Mouse (Mus musculus): ENCODE data around the gene Hephl1.
"Not testable (repeated sequence)": the region's sequence is repeated elsewhere in the genome, so short reads cannot be mapped to it uniquely, and the experiment has no call there.

Hephl1 gene

DNA sequence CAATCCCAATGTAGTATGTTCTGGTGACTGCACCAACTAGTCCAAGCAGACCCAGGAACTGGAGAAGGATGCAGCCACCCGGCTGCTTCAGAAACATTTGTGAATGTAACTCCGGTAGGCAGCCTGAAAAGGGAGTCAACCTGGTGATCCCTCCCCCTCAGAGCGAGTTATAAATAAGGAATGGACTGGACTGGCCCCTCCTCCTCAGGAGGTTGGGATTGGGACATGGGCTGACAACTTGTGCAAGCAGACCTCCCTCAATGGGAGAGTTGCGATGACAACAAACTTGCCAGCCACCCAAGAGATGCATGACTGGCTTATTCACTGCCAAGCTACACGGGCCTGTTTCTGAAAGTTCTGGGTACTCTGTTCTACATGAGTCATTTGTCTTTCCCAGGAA, at the start of gene Hephl1:
TSS of gene Hephl1 (minus strand) at position 101 of the 400 bp plus-strand sequence.
- no peak for DNase-seq

DNA sequence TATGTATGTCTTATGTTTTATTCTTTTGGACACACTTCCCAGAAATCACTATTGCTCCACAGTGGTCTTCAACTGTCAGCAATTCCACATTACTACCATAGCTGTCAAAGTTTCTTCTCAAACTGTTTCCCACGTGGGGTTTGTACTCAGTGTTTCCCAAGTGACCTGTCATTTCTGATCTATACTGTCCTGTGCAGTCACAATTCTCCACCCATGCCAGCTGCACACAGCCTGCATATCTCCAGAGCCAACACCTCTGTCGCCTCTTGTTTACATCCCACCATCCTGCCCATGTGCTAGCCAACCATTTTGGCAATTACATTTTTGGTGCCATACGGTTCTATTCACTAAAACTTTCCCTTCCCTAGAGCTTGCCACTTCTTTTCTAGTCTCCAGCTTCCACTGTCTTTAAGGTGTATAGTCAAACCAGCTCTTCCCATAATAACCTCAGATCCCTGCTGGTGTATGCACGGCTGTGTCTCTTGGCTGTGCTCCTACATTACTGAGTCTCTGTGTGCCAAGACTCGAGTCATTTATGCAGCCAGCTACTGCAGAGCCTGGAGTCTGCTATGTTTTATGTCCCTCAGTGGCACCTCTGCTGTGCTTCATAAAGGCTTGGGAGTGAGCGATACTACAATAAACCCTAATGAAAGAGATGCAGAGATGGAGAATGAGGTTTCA, 37.5 kb upstream of the Hephl1 start:
- no peak for DNase-seq

DNA sequence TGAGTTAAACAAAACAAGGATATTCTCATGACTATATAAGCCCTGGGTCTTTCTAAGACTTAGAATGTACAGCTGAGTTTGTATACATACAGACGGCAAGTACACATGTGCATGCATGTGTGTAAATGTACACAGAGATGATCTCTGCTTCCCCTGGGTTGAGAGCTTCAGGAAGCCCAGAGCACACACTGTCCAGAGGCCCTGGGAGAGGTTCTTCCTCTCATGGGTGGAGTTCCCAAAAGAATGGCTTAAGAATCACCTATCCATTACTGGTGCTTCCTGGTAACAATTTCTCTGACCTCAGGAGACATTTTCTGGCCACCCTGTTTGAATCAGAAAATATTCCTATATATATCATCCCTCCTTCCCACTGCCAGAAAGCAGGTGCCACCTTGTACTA, 28.6 kb upstream of the Hephl1 start:
- no peak for DNase-seq

DNA sequence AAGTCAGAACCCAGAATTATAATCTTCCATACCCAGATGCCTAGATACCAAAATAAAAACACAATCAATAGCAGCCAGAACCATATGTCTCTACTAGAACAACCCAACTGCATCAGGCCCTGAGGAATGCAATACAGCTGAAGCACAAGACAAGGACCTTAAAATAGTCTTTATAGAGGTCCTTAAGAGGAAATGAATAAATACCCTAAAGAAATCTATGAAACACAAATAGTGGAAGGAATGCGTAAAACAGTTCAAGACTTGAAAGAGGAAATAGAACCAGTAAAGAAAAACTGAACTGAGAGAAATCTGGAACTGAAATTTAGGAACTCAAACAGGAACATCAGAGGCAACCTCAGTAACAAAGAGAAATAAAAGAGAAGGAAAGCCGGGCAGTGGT, 14.0 kb upstream of the Hephl1 start:
- no peak for DNase-seq

DNA sequence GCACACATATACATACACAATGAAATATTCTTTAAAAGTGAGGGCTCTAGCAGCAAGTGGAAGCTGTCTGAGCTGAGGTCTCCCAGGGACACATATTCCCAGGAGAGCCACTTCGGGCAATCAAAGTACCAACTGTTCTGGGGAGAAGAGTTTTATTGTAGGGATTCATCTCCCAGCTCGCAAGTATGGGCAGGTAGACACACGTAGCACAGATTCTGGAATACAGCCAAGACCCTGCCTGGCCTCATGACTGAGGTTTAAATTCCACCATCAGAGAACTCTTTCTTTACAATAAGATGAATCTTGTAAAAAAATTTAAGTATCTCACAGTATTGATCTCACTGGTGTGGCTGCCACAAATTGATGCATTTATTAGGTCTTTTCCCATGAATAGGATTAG, 10.5 kb upstream of the Hephl1 start:
- no peak for DNase-seq

DNA sequence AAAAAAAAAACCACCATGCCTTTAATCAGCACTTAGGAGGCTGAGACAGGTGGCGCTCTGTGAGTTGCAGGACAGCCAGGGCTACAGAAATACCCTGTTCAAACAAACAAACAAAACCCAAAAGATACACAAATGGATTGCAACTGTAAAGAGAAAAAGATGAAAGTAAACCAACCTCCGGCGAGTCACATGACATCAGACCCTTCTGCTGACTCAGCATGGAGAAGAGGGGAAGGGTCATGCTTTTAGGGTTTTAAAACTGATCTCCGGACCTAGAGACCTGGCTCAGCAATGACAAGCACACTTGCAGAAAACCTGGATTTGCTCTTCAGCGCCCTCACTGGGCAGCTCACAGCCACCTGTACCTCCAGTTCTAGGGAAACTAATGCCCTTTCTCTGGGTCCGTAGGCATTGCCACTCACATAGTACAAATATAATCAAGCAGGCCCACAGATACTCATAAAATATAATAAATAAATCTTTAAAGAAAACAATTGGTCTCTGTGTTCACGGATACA, 9.0 kb upstream of the Hephl1 start:
- no peak for DNase-seq

DNA sequence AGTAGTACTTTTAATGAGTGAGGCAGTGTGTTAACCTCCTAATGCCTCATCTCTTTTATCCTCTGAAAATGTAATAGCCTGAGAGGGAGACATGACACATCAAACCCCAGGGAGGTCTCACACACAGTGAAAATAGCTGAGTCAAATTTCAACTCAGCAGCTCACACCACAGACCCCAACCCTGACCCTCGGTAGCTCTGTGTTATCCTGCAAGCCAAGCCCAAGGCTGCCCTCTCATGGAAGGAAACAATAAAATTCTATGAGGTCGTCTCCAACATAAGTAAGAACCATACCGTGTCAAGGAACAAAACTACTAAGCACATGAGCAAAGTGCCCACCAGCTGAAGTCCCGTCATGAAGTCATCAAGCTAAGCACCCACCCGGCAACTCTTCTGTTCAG, 8.3 kb upstream of the Hephl1 start:
- no peak for DNase-seq

DNA sequence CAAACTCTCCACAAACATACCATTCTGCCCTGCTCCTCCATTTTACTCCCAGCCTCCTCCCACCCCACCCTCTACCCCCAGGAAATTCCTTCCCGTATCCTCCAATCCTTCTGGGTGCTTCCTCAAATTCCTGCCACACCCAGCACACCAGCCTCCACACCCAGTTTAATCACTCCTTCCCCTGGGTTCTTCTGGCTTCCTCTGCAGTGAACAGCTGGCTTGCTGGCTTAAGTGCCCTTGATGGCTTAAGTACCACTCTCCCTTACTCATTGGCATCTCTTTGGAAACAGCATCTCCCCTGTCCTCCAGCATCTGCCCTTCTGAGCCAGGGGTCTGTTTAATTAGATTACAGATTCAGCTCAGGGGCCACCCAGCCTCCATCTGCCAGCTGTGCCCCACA, 7.6 kb upstream of the Hephl1 start:
- DNase-seq, result no peak

DNA sequence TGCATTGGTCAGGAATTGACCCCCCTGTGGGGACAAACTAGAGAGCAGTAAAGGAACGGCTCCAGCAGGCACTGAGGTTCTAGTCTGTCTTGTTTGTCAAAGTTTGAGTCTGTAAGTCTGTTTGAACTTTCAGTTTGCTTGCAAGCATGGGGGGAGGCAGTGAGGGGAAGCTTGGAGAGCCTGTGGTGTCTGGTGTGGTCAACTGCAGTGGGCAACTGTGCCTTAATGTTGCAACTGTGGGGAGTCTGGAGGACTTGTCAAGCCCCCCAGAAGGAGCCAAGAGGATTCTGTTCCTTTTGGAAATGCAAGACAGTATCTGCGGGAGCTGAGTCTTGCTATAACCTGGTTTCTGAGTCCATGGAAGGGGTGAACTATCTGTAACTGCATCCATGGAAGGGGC, 4.3 kb upstream of the Hephl1 start:
- no peak for DNase-seq

DNA sequence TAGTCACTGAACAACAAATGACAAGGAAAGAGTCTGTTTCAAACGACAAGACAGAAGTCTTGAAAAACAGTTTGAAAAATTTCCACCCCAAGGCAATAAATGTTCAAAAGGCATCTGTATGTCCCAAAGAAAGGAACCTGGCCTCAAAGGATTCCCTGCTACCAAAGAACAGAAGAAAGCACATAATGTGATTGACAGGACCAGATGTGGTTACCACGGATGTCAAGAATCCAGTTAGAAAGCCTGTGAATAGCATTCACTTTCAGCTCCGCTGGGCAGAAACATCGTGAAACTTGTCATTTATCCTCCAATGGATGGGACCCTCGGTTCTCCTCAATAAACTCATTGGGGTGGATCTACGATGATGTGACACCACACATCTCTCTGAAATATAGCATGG, 2.2 kb upstream of the Hephl1 start:
- DNase-seq, result no peak

DNA sequence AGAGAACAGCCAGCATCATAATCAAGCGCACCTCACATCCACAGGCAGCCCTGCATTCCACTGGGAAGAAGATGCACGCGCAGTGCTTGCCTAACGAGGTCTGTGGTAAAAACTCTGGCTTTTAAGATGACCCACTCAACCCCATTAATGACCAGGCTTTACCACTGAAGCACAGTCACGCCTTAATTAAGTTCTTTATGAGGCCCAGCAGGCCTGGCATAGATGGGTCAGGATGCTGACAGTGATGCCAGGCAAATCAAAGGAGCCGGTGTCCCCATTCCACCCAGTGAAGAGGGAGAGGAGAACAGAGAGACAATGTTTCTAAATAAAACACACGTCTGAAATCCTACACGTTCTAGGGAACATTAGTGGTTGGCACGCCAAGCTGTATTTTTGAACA, 3.8 kb downstream of the Hephl1 start:
- DNase-seq, result no peak

DNA sequence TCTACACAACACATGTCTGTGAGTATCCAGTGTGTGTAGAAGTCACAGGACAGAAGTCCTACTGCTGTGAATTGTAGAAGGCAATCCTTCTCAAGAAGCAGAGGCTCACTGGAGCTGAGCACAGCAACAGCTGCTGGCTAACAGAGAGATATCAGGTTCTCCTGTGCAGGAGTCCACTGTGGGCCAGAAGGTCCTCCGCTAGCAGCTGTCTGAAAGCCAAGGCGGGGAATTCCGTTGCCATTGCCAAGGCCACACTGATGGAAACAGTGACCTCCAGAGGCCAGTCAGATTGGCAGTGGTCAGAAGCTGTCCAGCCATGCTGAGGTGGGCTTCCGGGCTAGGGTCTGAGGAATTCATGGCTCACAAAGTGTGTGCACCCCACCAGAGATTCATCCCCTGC, 6.8 kb downstream of the Hephl1 start:
- no peak for DNase-seq

DNA sequence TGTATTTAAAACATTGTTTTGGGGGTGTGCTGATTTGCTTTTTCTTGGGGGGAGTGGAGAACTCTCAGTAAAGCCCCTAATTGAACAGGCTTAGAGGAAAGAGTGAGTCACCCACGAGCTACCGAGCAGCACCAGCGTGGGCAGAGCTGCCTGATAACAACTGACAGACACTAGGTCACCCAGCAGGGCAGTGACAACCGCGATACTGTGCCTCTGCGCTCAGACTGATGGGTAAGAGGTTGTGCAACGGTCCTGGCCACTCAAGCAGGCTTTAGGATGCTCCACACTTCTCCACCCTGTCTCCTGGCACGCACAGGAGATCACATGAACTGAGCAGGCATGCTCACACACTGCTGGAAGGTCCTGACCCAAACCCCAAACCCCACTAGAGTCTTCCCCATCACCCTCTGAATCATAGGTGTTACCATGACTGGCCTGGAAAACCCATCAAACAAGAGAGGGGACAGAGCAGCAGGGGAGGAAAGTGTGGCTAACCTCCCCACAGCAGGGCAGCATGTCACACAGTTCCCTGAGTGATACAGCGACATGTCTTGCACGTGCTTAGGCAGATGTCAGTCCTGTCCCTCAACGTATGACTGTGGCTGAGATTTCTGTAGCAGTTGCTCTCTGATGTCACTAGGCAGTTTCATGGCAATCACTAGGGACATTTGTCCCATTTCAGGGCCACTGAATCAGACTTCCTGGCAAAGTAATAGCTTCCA, 8.2 kb downstream of the Hephl1 start:
- DNase-seq, result no peak

DNA sequence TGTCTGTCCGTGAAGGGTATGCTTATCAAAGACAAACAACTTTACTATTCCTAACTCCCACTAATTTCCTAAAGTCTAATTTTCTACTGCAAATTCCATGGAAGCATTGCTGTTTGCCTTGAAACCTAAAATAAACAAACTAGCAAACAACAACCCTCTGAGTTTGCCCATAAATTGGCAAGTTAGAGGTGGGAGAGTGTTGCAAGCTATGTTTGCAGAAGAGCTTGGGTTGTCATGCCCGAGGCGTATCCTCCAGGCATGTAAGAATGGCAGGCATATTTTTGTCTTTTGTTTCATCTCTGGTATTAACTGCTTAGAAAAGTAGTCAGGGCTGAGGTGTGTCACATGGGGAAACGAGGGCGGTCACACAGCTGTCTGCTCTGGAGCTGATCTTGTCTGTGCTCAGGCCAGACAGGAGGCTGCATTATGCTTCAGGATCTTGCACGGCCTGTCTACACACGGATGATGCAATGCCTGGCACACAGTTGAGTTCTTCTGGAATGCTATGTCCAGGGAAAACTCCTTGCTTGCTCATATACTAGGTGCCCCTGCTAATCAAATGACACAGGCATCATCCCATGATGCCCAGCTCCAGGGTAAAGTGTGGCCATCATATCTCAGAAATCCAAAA, 10.3 kb downstream of the Hephl1 start:
- DNase-seq, result no peak

DNA sequence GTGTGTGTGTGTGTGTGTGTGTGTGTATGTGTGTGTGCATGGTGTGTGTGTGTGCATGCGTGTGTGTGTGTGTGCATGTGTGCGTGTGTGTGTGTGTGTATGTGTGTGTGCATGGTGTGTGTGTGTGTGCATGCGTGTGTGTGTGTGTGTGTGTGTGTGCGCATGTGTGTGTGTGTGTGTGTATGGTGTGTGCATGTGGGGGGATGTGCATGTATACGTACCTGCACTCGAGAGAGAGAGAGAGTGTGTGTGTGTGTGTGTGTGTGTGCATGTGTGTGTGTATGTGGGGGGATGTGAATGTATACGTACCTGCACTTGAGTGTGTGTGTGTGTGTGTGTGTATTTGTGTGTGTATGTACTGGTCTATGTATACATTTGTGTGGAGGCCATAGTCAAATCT, 13.5 kb downstream of the Hephl1 start:
- not testable (repeated sequence) for DNase-seq

DNA sequence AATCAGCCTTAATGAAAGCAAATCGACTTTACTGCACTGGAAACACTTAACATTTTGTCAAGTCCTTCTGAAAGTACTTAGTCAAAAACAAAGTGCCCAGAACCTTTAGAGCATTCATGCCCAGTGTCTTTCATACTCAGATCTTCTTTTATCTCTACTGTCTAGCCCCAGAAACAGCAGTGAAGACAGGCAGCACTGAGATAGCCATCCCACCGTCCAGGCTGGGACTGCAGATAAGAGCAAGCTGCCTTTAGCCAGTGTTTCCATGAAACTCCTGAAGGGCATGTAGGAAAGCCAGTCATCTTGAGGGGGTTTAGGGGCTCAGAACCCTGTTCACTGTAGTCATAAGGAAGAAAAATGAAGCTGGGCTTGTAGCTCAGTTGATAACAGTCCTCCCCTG, 14.7 kb downstream of the Hephl1 start:
- no peak for DNase-seq

DNA sequence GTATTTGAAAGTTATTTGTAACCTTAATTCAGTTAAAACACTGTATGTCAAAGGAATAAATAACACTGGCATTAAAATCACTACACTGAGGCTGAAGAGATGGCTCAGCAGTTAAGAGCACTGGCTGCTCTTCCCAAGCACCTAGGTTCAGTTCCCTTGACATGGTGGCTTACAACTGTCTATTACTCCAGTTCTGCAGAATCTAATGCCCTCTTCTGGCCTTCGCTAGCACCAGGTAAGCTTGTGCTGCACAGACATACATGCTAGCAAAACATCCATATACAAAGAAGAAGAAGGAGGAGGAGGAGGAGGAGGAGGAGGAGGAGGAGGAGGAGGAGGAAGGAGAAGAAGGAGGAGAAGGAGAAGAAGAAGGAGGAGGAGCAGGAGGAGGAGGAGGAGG, 15.7 kb downstream of the Hephl1 start:
- no peak for DNase-seq

DNA sequence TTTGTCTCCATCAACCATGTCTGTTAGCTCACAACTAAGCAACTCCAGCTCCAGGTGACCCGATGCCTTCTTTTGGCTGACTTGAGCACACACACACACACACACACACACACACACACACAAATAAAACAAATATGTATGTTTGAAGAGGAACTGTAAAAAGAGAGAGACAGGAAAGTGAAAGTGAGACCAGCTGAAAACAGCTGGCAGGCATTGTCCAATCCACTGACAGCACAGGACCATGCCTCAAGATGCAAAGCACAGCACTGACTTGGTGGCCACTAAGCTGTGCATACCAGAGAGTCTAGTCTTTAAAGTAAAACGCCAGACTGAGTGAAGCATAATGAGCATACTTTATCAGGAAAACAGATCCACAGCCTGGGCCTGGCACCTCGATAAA, 16.7 kb downstream of the Hephl1 start:
- DNase-seq, result no peak

DNA sequence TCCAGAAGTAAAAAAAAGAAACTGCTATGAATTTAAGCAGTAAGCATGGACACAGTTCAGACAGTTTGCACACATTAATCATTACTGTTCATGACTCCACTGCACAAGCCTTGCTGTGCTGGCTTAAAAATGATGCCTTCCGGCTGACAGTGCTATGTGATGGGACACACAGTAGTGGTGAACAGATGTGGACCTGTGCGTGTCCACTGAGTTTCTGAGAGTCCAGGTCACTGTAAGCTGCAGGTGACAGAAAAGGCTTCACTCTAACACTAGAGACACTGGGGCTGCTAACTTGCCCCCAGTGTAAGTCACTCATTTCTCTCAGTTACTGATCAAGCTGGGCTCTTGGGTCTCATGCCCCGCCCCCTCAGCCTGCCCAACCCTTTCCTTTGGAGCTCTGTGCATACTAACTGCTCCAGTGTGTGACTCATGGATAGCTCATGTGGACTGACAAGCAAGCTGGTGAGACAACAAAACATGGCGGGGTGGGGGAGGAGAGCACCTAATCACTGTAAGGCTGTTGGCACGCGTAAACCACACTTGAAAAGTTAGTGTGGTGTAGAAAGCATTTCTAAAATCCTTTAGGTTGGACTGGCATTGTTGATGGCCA, 43.1 kb downstream of the Hephl1 start:
- DNase-seq, result no peak

DNA sequence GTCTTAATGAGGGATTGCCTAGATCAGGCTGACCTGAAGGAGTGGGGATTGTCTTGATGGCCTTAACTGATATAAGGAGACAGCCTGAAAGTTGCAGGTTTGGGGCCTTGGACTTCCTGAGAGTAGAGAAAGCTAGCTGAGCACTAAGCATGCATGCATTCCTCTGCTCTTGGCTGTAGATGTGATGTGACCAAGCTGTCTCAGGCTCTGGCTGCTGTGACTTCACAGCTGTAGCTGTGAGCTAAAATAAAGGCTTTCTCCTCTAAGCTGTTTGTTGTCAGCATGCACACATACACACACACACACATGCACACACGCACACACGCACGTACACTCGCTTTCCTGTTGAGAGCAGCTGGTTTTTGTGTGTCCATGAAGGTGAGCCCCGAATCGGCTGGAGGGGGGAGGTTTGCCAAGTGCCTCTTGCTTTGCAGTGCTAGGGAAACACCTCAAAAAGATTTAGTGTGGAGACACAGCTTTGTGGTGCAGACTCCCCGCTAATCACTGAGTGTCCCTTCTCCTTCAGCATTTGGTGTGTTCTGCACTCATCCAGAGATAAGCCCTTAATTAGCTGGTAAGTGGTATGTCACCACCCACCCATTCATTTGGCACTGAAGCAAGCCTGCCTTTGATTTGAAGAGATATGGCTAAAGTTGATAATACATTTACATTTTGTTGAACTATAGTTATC, 43.8 kb downstream of the Hephl1 start:
- DNase-seq, result no peak

DNA sequence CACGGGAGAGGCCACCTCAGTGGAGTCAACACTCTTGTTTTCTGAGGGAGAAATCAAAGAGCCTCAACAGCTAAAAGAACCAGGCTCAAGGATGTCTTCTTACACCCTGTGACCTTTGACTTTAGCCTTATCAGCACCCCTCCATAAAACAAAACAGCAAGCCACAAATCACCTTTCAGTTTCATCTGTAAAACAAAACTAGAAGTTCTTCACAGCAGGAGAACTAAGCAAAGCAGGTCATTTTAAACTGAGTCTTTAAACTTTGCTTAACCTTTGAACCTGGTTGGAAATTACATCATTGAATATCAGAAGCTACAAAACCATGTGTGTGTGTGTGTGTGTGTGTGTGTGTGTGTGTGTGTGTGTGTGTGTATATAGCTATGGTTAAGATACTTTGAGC, 47.7 kb downstream of the Hephl1 start:
- DNase-seq, result no peak

DNA sequence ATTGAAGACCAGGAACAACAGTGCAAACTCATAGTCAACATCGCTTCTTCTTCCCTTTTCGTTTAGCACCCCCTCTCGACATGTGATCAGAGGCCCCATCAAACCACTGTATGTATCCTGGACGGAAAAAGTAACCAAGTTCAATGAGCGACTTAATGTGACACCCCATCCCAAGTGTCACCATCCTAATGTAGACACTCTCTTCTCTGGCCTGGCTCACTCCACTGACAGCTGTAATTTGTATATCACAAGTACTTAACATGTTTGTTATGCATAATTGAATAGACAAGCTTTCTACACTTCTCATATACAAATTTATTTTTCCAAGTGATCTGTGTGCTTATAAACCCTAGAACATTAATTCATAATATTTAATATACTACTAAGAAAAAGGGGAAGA, 51.1 kb downstream of the Hephl1 start:
- DNase-seq, result no peak

DNA sequence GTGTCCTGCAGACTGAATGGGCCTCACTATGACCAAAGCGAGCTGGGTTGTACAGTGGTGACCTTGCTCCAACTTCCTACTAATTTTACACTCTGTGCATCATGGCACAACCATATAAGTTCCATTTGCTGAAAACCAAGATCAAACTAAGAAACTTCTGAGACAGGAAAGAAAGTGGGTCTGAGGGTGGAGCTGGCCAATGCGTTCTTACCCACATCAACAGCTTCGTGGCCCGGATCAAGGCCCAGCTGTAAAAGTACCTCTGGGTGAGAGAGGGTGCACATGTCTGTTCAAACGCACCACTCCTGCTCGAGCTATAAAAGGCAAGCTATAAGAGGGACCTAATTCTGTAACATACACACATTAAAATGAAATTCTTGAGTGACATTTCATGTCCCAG, 51.9 kb downstream of the Hephl1 start:
- no peak for DNase-seq
